Mouse (Mus musculus) pancreas, adult 10 weeks (tissue): ENCODE results near the gene Ankrd34a. TPM values are rescaled to one million over a fixed set of nuclear protein-coding genes. Genes with fewer than 3 reads are reported as not detected.

Experiments
- polyA plus RNA-seq: library from polyadenylated mRNA; stranded (reverse); fragments of 350-450 nt; fragmentation: Illumina TruSeq; extraction: RNeasy Lipid Tissue Mini Kit (QIAGEN cat#74804); gene quantifications from one replicate; pipeline ENCODE4 v1.2.3, GENCODE M21; 2015; ENCODE audit warnings: low read depth, low replicate concordance; ENCODE audit not compliant: insufficient read depth

Ankrd34a gene
- not detected for polyA plus RNA-seq

GRCm38 (mm10) chr3:96596228-96596707 is at the start of gene Ankrd34a:
Gene Ankrd34a, plus strand, starts transcription at chr3:96596636.

DNA sequence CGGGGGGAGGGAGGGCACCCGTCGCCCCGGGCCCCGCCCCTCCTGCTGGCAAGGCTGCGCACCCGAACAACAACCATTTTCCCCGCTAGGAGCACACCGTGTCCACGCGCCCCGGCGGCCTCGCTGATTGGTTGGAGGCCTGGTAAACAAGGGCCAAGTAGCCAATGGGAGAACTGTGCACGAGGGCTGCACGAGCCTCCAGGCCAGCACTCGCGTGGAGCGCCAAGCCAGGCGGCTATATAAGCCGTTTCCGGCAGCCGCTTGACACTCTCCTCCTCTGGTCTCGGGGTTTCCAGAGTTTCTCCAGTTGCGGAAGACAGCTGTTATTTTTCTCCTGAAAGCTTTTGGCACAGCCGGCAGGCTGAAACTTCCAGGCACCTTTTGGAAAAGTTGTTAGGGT is 38.7 kb upstream of the Ankrd34a start, which contains the start of gene Txnip:
Gene Txnip, plus strand, starts transcription at position 264 of the 400 bp plus-strand sequence.

DNA sequence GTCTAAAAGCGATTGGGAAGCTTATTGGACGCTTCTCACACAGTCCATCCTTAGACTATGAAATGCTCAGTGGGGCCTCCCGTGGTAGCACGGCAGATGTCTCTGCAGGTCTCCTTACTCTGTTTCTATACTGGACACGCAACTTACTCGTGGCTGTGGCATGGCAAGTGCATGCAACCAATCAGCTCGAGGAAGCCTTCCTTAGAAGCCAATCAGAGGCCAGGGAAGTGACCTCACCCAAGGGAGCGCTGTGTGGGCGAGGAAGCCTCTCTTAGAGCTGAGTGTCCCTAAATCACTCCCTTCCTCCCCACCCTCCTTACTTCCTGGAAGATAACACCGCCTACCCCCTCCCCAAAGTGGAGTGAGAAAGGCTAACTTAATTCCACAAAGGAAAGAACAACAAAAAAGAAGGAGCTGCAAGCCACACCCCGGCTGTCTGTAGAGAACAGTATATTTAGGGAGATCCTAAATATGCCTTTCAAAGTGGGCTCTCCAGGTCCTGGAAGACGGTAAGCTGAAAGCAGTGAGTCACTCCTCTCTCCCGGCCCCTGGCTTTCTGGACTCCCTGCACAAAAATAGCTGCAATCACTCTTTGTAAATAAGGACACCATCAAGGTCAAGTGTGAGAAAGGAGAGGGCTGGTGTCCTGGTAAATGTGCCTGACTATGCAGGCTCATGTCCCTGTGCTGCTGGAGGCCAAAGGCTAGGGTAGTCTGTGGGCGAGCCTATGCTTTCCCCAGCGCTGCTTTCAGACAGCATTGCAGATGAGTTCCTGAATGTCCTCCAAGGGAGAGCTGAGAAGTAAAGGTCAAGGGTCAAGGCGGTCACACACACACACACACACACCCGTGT is 19.5 kb upstream of the Ankrd34a start, which contains the start of gene Gm16253:
Gene Gm16253, plus strand, starts transcription at position 295 of the 852 bp plus-strand sequence.

GRCm38 (mm10) chr3:96593790-96594560 is 2.5 kb upstream of the Ankrd34a start, which contains the start of gene Polr3gl:
Gene Polr3gl, minus strand, starts transcription at chr3:96594181.

DNA sequence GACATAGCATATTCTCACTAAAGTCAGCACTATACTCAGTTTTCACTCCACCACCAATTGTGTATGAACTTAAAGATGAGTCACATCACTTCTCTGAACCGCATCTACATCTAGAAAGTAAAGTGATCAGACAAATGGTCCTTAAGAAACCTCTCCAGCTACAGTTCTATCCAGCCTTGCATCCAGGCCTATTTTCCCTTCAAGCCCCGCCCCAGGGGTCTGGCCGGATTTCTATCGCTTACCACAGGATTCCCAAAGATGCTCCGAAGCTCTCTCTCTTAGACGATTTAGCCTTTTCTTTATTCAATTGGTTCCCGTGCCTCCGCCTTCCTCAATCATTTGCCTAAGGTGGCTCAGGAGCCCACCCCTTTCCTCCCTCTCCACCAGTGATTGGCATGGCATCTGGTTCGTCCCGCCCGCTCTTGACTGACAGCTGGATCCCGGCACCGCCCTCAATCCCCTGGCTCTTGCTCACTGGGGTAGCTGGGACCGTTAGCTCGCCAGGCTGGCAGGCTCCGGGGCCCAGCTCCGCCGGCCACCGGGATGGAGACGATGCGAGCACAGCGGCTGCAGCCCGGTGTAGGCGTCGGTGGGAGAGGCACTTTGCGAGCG is 4.3 kb downstream of the Ankrd34a start, which contains the start of gene Lix1l:
Gene Lix1l, plus strand, starts transcription at position 511 of the 612 bp plus-strand sequence.

DNA sequence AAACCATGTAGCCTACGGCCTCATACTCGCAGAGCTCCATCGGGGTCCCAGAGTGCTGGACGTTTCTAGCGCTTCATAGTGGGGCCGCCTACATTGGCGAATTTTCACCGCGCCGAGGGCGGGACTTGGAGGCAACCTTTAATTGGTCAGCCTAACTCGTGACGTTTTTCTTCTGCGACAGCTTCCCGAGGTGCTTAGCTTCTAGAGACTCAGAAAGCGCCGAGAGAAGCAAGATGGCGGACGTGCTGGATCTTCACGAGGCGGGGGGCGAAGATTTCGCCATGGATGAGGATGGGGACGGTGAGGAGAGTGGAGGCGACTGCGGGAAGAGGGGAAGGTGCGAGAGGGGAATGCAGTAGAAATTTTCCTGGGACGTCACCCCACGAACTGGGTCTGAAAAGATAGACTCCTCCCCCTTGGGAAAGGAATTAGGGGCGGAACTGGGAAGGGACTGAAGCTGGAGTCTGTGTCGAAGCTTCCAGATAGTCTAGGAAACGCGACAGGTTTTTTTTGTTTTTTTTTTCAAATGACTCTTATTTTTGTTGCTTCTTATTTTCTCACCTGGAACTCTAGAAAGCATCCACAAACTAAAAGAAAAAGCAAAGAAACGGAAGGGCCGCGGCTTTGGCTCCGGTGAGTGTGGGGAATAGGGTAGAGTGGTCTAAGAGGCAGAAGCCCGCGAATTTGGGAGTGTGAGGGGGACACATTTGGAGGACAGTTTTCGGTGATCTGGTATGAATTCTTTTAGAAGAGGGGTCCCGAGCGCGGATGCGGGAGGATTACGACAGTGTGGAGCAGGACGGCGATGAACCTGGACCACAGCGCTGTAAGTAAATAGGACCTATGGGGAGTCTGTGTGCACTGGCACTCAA is 33.5 kb downstream of the Ankrd34a start, which contains the start of gene Rbm8a:
Gene Rbm8a, plus strand, starts transcription at position 205 of the 872 bp plus-strand sequence.

GRCm38 (mm10) chr3:96634928-96635879 is 38.8 kb downstream of the Ankrd34a start, which contains the start of the genes Pex11b and Gm42957:
Gene Pex11b, plus strand, starts transcription at chr3:96635376.
Gene Gm42957, plus strand, starts transcription at chr3:96635474.

GRCm38 (mm10) chr3:96645018-96645649 is 48.7 kb downstream of the Ankrd34a start, which contains the start of gene Itga10:
Gene Itga10, plus strand, starts transcription at chr3:96645584.

Other genes starting within 250 kb of the Ankrd34a start
- not detected for gene BC107364, start 144.3 kb upstream of the Ankrd34a start, polyA plus RNA-seq
- not detected for gene Hfe2, start 71.5 kb upstream of the Ankrd34a start, polyA plus RNA-seq
- 316 TPM for gene Txnip, start 38.7 kb upstream of the Ankrd34a start, polyA plus RNA-seq
- gene Gm16253, start 19.7 kb upstream of the Ankrd34a start, polyA plus RNA-seq = not detected
- 15.7 TPM for gene Polr3gl, start 2.5 kb upstream of the Ankrd34a start, polyA plus RNA-seq
- gene Lix1l, start 4.5 kb downstream of the Ankrd34a start, polyA plus RNA-seq = 7.0 TPM
- gene Rbm8a, start 33.3 kb downstream of the Ankrd34a start, polyA plus RNA-seq = 9.3 TPM
- gene Pex11b, start 38.7 kb downstream of the Ankrd34a start, polyA plus RNA-seq = 13.1 TPM
- gene Gm42957, start 38.8 kb downstream of the Ankrd34a start, polyA plus RNA-seq = not detected
- 3.6 TPM for gene Itga10, start 48.9 kb downstream of the Ankrd34a start, polyA plus RNA-seq
- 0.31 TPM for gene Ankrd35, start 73.5 kb downstream of the Ankrd34a start, polyA plus RNA-seq
- gene Pias3, start 99.7 kb downstream of the Ankrd34a start, polyA plus RNA-seq = 12.7 TPM
- 2.9 TPM for gene Nudt17, start 111.9 kb downstream of the Ankrd34a start, polyA plus RNA-seq
- gene Polr3c, start 131.0 kb downstream of the Ankrd34a start, polyA plus RNA-seq = 6.0 TPM
- gene Rnf115, start 131.0 kb downstream of the Ankrd34a start, polyA plus RNA-seq = 5.8 TPM
- not detected for gene Pdzk1, start 232.6 kb downstream of the Ankrd34a start, polyA plus RNA-seq
- gene Cd160, start 232.7 kb downstream of the Ankrd34a start, polyA plus RNA-seq = not detected